Mouse (Mus musculus) bone marrow, adult 2 months (tissue): ENCODE data around the gene Thbs1.

ENCODE experiments used
- CTCF ChIP-seq: fragments of 200-500 bp; IDR thresholded peaks from 2 replicates; pipeline ENCODE4 v1.5.1; 2011; ENCODE audit warnings: low read length, control low read depth; ENCODE audit not compliant: control insufficient read depth, insufficient read depth
- POLR2A ChIP-seq: fragments of 200-500 bp; IDR thresholded peaks from 2 replicates; pipeline ENCODE4 v1.6.1; 2011; ENCODE audit warnings: low read depth, mild to moderate bottlenecking, control low read depth, low read length, borderline replicate concordance; ENCODE audit not compliant: control insufficient read depth

GRCm38 (mm10) chr2:118116754-118117290 lies 5.1 kb downstream of the Thbs1 start:
- TF ChIP-seq POLR2A (no peak), CTCF (no peak)
